Mouse (Mus musculus): ENCODE results near the gene Cracr2b. TPM values are rescaled to one million over a fixed set of nuclear protein-coding genes. Genes with fewer than 3 reads are reported as not detected.
A peak's percentile ranks its signal among the peaks of the same experiment; 100 is the strongest.

Gene Cracr2b
- total and polyA plus RNA-seq, 2 experiments from 2014 or later: 5.3 to 5.9 TPM

- Histone ChIP-seq H3K4me1 (ENCODE audit: insufficient read depth, low read length) (peaks cover 15% of the 10 kb centered on the region; the same call in 1 of the 2 replicates), H3K27me3 (ENCODE audit: insufficient read depth, low read length) (no peaks in the 10 kb centered on the region), H3K4me3 (ENCODE audit: low read depth, low read length) (peak overlapping the region; percentile 69), H3K9ac (replicated peaks; ENCODE audit: low read length, poor library complexity, severe bottlenecking) (0 out of 2 replicates have a peak overlapping the region, but pooled peaks have one; percentile 4), H3K9me3 (ENCODE audit: low read length) (no peaks in the 10 kb centered on the region), H3K4me2 (ENCODE audit: low read depth, low read length, poor library complexity, severe bottlenecking) (peak overlapping the region; percentile 83), H3K27ac (ENCODE audit: low read depth, low read length) (no peak overlapping the region), H3K36me3 (ENCODE audit: insufficient read depth, low read length) (no peaks in the 10 kb centered on the region)
- ATAC-seq (ENCODE audit: low FRiP score) (no peak), DNase-seq (ENCODE audit: low spot score) (no peak)
- TF ChIP-seq CTCF (IDR thresholded peaks at IDR 0.05): no peak
- WGBS: 81% methylated on average over 6 of the region's 6 CpGs
Measured at GRCm38 (mm10) chr7:141483114-141483653, 22.3 kb downstream of the Cracr2b start.

GRCm38 (mm10) chr7:141484186-141485120 lies 23.6 kb downstream of the Cracr2b start:
- no peaks in the 10 kb centered on the region for H3K27me3 ChIP-seq (ENCODE audit: insufficient read depth, low read length)
- no peak for TF ChIP-seq CTCF (IDR thresholded peaks at IDR 0.05)
- H3K9me3 ChIP-seq (ENCODE audit: low read length): no peaks in the 10 kb centered on the region
- 73% methylated on average over 5 of the region's 5 CpGs for WGBS
- ATAC-seq (ENCODE audit: low FRiP score) (no peak), DNase-seq (ENCODE audit: low spot score) (no peak)
- H3K4me2 ChIP-seq (ENCODE audit: low read depth, low read length, poor library complexity, severe bottlenecking): no peak overlapping the region
- no peak overlapping the region for H3K4me3 ChIP-seq (ENCODE audit: low read depth, low read length)
- H3K27ac ChIP-seq (ENCODE audit: low read depth, low read length): no peak overlapping the region
- H3K4me1 ChIP-seq (ENCODE audit: insufficient read depth, low read length): peaks cover 15% of the 10 kb centered on the region; the same call in 1 of the 2 replicates
- no peak overlapping the region for H3K9ac ChIP-seq (replicated peaks; ENCODE audit: low read length, poor library complexity, severe bottlenecking)
- H3K36me3 ChIP-seq (ENCODE audit: insufficient read depth, low read length): no peaks in the 10 kb centered on the region

- no peak overlapping the region for H3K27ac ChIP-seq (ENCODE audit: low read depth, low read length)
- no peak overlapping the region for H3K4me2 ChIP-seq (ENCODE audit: low read depth, low read length, poor library complexity, severe bottlenecking)
- peaks cover 15% of the 10 kb centered on the region; the same call in 1 of the 2 replicates for H3K4me1 ChIP-seq (ENCODE audit: insufficient read depth, low read length)
- H3K4me3 ChIP-seq (ENCODE audit: low read depth, low read length): no peak overlapping the region
- no peak for ATAC-seq (ENCODE audit: low FRiP score)
- DNase-seq (ENCODE audit: low spot score): no peak
- 82% methylated on average over 2 of the region's 2 CpGs for WGBS
- no peak for TF ChIP-seq CTCF (IDR thresholded peaks at IDR 0.05)
- no peaks in the 10 kb centered on the region for H3K9me3 ChIP-seq (ENCODE audit: low read length)
- no peak overlapping the region for H3K9ac ChIP-seq (replicated peaks; ENCODE audit: low read length, poor library complexity, severe bottlenecking)
- H3K27me3 ChIP-seq (ENCODE audit: insufficient read depth, low read length): no peaks in the 10 kb centered on the region
- H3K36me3 ChIP-seq (ENCODE audit: insufficient read depth, low read length): no peaks in the 10 kb centered on the region
Measured at GRCm38 (mm10) chr7:141485186-141485585, 24.3 kb downstream of the Cracr2b start.

GRCm38 (mm10) chr7:141485606-141486005 lies 24.7 kb downstream of the Cracr2b start:
- Histone ChIP-seq H3K4me3 (ENCODE audit: low read depth, low read length) (no peak overlapping the region), H3K27me3 (ENCODE audit: insufficient read depth, low read length) (no peaks in the 10 kb centered on the region), H3K4me1 (ENCODE audit: insufficient read depth, low read length) (peaks cover 11% of the 10 kb centered on the region; the same call in 1 of the 2 replicates), H3K36me3 (ENCODE audit: insufficient read depth, low read length) (0 out of 2 replicates have a peak, but pooled peaks cover under 1% of the 10 kb centered on the region), H3K9ac (replicated peaks; ENCODE audit: low read length, poor library complexity, severe bottlenecking) (no peak overlapping the region), H3K27ac (ENCODE audit: low read depth, low read length) (no peak overlapping the region), H3K9me3 (ENCODE audit: low read length) (no peaks in the 10 kb centered on the region), H3K4me2 (ENCODE audit: low read depth, low read length, poor library complexity, severe bottlenecking) (no peak overlapping the region)
- no peak for ATAC-seq (ENCODE audit: low FRiP score)
- WGBS: 93% methylated on average over 2 of the region's 2 CpGs
- peak; percentile 63 for DNase-seq (ENCODE audit: low spot score)
- no peak for TF ChIP-seq CTCF (IDR thresholded peaks at IDR 0.05)

GRCm38 (mm10) chr7:141486239-141486638 lies 25.3 kb downstream of the Cracr2b start:
- H3K4me3 ChIP-seq (ENCODE audit: low read depth, low read length): no peak overlapping the region
- no peaks in the 10 kb centered on the region for H3K27me3 ChIP-seq (ENCODE audit: insufficient read depth, low read length)
- H3K4me2 ChIP-seq (ENCODE audit: low read depth, low read length, poor library complexity, severe bottlenecking): no peak overlapping the region
- H3K4me1 ChIP-seq (ENCODE audit: insufficient read depth, low read length): peaks cover 11% of the 10 kb centered on the region; the same call in 1 of the 2 replicates
- H3K27ac ChIP-seq (ENCODE audit: low read depth, low read length): no peak overlapping the region
- no peak for ATAC-seq (ENCODE audit: low FRiP score)
- H3K9me3 ChIP-seq (ENCODE audit: low read length): no peaks in the 10 kb centered on the region
- H3K36me3 ChIP-seq (ENCODE audit: insufficient read depth, low read length): 0 out of 2 replicates have a peak, but pooled peaks cover 3% of the 10 kb centered on the region
- 95% methylated on average over 1 of the region's 1 CpGs for WGBS
- DNase-seq (ENCODE audit: low spot score): no peak
- H3K9ac ChIP-seq (replicated peaks; ENCODE audit: low read length, poor library complexity, severe bottlenecking): no peak overlapping the region
- no peak for TF ChIP-seq CTCF (IDR thresholded peaks at IDR 0.05)

- H3K4me2 ChIP-seq (ENCODE audit: low read depth, low read length, poor library complexity, severe bottlenecking): no peak overlapping the region
- DNase-seq (ENCODE audit: low spot score) (no peak), ATAC-seq (ENCODE audit: low FRiP score) (no peak)
- H3K27me3 ChIP-seq (ENCODE audit: insufficient read depth, low read length): no peaks in the 10 kb centered on the region
- H3K27ac ChIP-seq (ENCODE audit: low read depth, low read length): no peak overlapping the region
- no peaks in the 10 kb centered on the region for H3K9me3 ChIP-seq (ENCODE audit: low read length)
- WGBS: 79% methylated on average over 7 of the region's 7 CpGs
- H3K36me3 ChIP-seq (ENCODE audit: insufficient read depth, low read length): peaks cover 8% of the 10 kb centered on the region
- no peak overlapping the region for H3K4me3 ChIP-seq (ENCODE audit: low read depth, low read length)
- no peak overlapping the region for H3K9ac ChIP-seq (replicated peaks; ENCODE audit: low read length, poor library complexity, severe bottlenecking)
- H3K4me1 ChIP-seq (ENCODE audit: insufficient read depth, low read length): peaks cover 11% of the 10 kb centered on the region; the same call in 1 of the 2 replicates
- no peak for TF ChIP-seq CTCF (IDR thresholded peaks at IDR 0.05)
Measured at GRCm38 (mm10) chr7:141487141-141487540, 26.2 kb downstream of the Cracr2b start.
